Mouse (Mus musculus) cortical plate, adult 2 months (tissue): ENCODE data around the gene Abcc6. TPM values are rescaled to one million over a fixed set of nuclear protein-coding genes. Genes with fewer than 3 reads are reported as not detected.

Experiments
- H3K27ac ChIP-seq: fragments of 200-500 bp; 2 replicates; pipeline ENCODE4 v1.5.1; 2012; ENCODE audit warnings: low read length, control low read depth, inconsistent platforms; ENCODE audit not compliant: insufficient read depth
- H3K4me1 ChIP-seq: fragments of 200-500 bp; 2 replicates; pipeline ENCODE4 v1.6.1; 2011; ENCODE audit warnings: low read length; ENCODE audit not compliant: control insufficient read depth, insufficient read depth
- H3K4me3 ChIP-seq: fragments of 200-500 bp; 2 replicates; pipeline ENCODE4 v1.5.1; 2011; ENCODE audit warnings: mild to moderate bottlenecking, low read length, control low read depth; ENCODE audit not compliant: insufficient read depth
- CTCF ChIP-seq: fragments of 200-500 bp; IDR thresholded peaks from 2 replicates; pipeline ENCODE4 v1.5.1; 2011; ENCODE audit warnings: mild to moderate bottlenecking, control low read depth, low read length; ENCODE audit not compliant: insufficient read depth; ENCODE audit errors: extremely low read depth
- POLR2A ChIP-seq: fragments of 200-500 bp; IDR thresholded peaks from 2 replicates; pipeline ENCODE4 v1.6.1; 2011; ENCODE audit warnings: mild to moderate bottlenecking, low read length, control low read depth; ENCODE audit not compliant: insufficient read depth; ENCODE audit errors: extremely low read depth
- polyA plus RNA-seq: library from polyadenylated mRNA; depleted of rRNA; stranded (reverse); fragments of >200 nt; gene quantifications from 2 replicates; pipeline ENCODE4 v1.2.3, GENCODE M21; 2012

The Abcc6 gene
- polyA plus RNA-seq, 1 experiment = 3.1 TPM

DNA sequence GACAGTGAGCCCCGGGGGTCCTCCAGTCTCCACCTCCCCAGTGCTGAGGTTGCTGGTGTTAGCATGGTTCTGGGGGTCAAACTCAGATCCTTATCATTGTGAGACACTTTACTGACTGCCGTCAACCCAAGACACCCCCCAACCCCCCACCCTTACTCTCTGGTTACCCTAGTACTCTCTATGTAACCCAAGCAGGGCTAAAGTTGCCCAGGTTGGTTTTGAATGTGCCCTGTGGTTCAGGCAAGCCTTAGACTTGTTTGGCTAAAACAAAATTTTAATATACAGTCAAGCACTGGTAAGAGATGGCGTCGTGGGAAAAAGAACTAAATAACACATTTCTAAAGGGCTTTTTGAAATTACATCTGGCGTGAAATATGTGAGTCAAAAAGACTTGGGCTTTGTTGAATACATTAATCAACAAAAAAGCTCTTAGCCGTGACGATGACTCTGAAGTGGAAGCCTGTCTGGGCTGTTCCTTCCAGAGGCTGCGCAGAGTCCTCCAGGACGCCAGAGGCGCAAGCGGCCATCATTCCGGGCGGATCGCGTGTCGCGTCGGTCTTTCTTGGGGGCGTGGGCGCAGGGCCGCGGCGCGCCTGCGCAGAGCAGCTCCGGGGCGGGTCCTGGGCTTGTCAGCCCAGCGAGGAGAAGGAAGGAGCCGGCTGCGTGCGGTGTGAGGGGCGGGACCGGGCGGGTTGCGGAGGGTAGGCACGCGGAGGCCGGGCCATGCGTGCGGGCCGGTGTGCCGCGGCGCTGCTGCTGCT, 3.2 kb upstream of the Abcc6 start, which contains the start of gene Nomo1:
Nomo1 (plus strand) TSS at position 590 of the 761 bp plus-strand sequence.
- Histone ChIP-seq H3K4me1 (peaks cover 3% of the 10 kb centered on the region), H3K27ac (no peak within 1 kb of the TSS), H3K4me3 (peak within 1 kb of the TSS; percentile 62)
- TF ChIP-seq POLR2A (peak; percentile 70), CTCF (peak; percentile 70)

GRCm38 (mm10) chr7:46031075-46031474, 973 bp upstream of the Abcc6 start:
- H3K27ac ChIP-seq = no peak overlapping the region

DNA sequence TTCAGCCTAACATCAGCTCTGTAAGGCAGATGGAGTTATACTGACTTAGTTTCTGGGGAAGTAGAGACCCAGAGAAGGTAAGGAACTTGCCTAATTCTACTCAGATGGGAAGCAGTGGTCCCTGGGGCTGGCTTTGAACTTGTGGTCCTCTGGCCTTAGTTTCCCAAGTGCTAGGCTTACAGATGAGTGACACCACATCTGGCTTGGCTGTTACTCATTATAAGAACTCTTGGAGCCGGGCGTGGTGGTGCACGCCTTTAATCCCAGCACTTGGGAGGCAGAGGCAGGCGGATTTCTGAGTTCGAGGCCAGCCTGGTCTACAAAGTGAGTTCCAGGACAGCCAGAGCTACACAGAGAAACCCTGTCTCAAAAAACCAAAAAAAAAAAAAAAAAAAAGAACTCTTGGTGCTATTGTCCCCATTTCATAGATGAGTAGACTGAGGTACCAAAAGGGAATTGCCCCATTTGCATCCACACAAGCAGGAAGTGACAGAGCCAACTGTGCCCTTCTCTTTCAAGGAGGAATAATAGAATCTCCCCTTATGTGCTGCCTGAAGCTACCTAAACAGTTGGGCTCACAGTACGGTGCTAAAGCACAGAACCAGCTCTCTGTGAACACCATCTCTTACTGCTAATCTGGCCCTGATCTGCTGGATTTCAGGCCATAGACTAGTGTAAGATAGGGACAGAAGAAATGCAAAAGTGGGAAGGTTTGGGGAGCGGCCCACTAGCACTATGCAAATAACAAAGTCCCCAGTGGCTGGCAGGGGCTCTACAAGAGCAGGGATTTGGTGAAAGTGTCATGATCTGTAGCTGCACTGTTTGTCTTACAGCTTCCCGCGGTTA, 580 bp downstream of the Abcc6 start:
- H3K4me3 ChIP-seq = no peak overlapping the region
- no peaks in the 10 kb centered on the region for H3K4me1 ChIP-seq
- TF ChIP-seq CTCF = no peak
- no peak for TF ChIP-seq POLR2A
- peak overlapping the region; percentile 64 for H3K27ac ChIP-seq

More at GRCm38 (mm10) chr7:46031075-46031474, 973 bp upstream of the Abcc6 start:
- no peak overlapping the region for H3K4me3 ChIP-seq
- no peak for TF ChIP-seq CTCF
- no peak for TF ChIP-seq POLR2A
- H3K4me1 ChIP-seq = peaks cover 3% of the 10 kb centered on the region

DNA sequence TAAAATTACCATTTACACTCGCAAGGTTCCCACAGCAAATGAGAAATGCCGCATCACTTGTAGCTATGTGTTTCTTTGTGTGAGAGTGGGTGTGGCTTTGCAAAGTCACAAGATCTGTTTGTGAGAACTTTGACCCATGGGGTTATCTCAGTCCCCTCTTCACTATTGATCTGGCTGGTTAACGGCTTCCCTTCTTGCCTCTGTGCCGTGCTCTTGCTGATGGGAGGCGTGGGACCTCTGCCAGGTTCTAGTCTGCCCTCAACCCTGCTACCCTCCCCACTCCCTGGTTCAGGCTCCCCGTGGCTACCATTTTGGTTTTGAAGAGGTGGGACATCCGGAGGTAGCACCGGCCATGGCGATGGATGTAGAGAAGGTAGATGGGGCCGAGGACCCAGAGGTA, 1.4 kb downstream of the Abcc6 start:
- Histone ChIP-seq H3K27ac (no peak overlapping the region), H3K4me3 (no peak overlapping the region), H3K4me1 (no peaks in the 10 kb centered on the region)
- no peak for TF ChIP-seq CTCF
- TF ChIP-seq POLR2A = no peak

DNA sequence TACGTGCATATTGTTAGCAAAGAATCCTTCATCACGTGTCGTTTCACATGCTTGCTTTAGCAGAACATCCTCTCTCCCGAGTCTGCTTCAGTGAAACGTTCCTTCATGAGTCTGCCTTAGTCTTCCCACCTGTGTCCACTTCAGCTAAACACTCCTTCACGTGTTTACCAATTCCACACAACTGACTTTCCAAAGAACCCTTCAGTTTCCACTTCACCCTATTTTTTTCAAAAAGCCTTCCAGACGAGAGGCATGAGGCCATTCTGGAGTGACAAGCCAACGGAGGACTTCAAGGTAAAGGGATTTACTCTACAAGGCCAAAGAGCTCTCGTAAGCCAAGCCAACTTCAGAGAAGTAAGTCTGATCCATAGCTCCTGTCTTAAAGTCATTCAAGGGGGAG, 4.7 kb downstream of the Abcc6 start:
- Histone ChIP-seq H3K4me3 (no peak overlapping the region), H3K27ac (no peak overlapping the region), H3K4me1 (no peaks in the 10 kb centered on the region)
- no peak for TF ChIP-seq POLR2A

DNA sequence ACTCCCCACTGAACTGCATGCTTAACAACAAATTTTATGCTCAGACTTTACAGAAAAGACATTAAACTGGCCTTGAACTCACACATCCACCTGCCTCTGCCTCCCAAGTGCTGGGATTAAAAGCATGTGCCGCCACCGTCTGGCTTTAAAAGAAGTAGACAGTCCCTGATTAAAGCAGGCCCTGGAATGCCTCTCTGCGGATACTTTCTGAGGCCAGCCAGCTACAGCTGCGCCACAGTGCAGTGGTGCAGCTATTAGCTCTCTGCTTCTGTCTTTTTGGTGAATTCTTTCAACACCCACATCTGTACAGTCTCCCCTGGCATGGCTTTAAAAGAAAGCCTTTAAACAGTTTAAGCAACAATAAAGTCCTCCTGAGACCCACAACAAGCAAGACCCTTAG, 8.2 kb downstream of the Abcc6 start:
- H3K4me3 ChIP-seq = no peak overlapping the region
- TF ChIP-seq POLR2A = no peak
- no peak for TF ChIP-seq CTCF
- no peaks in the 10 kb centered on the region for H3K4me1 ChIP-seq
- H3K27ac ChIP-seq = no peak overlapping the region

DNA sequence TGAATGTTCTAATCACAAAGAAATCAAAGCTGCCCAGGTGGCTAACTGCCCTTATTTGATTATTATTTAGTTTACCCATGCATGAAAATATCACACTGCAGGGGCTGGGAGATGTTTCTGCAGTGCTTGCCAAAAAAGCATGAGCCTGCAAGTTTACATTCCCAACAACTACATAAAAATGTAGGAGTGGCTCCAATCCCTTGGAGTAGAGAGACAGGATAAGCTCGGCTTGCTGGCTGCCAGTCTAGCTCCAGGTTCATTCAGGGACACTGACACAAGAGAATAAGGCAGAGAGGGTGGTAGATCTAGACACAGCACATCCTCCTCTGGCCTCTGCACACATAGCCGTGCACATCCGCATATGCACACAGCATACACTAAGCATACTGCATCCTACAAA, 10.5 kb downstream of the Abcc6 start:
- no peaks in the 10 kb centered on the region for H3K4me1 ChIP-seq
- H3K27ac ChIP-seq = no peak overlapping the region
- TF ChIP-seq CTCF = no peak
- TF ChIP-seq POLR2A = no peak
- H3K4me3 ChIP-seq = no peak overlapping the region

- peaks cover 3% of the 10 kb centered on the region; the same call in 1 of the 2 replicates for H3K4me1 ChIP-seq
- H3K4me3 ChIP-seq = no peak overlapping the region
- TF ChIP-seq POLR2A = no peak
- no peak for TF ChIP-seq CTCF
- 0 out of 2 replicates have a peak overlapping the region, but pooled peaks have one; percentile 52 for H3K27ac ChIP-seq
These were observed 16.7 kb downstream of the Abcc6 start for GRCm38 (mm10) chr7:46013266-46014010.

- TF ChIP-seq POLR2A (no peak), CTCF (no peak)
- Histone ChIP-seq H3K27ac (no peak overlapping the region), H3K4me1 (peaks cover 3% of the 10 kb centered on the region; the same call in 1 of the 2 replicates), H3K4me3 (no peak overlapping the region)
These were observed 18.0 kb downstream of the Abcc6 start for GRCm38 (mm10) chr7:46012121-46012520.
